13 mouse cellular contexts compared by ENCODE assay signal in genomic region chr2:29385405-29385804, GRCm38 (mm10). TPM values are rescaled to one million over a fixed set of nuclear protein-coding genes. Genes with fewer than 3 reads are reported as not detected.
DNase-seq lines count a peak whose midpoint lies in the region; ATAC-seq and TF ChIP-seq lines count a peak whose summit lies in the region.
"Had no signal": no experiment of that assay in that cellular context is flagged by ENCODE, and none has a peak within 500 bp of the region (broad histone marks: within the 10 kb centered on the region; RNA-seq: fewer than 3 reads in every experiment).

No protein-coding gene starts in this region.

- H3K36me3 ChIP-seq in forebrain, embryonic 12.5 days (replicated peaks) = no peaks in the 10 kb centered on the region
- H3K36me3 ChIP-seq in midbrain, postnatal 0 days (ENCODE audit: insufficient read depth, low read length) = no peaks in the 10 kb centered on the region
- no peaks in the 10 kb centered on the region for H3K36me3 ChIP-seq in liver, embryonic 12.5 days
- H3K36me3 ChIP-seq: liver, embryonic 15.5 days; neural tube, embryonic 12.5 days; stomach, embryonic 15.5 days had no signal

- peak; percentile 45 for TF ChIP-seq CTCF in midbrain, postnatal 0 days (IDR thresholded peaks at IDR 0.05)

- no peak overlapping the region for H3K4me2 ChIP-seq in forebrain, embryonic 12.5 days
- no peak overlapping the region for H3K4me2 ChIP-seq in midbrain, postnatal 0 days (ENCODE audit: low read depth, low read length, poor library complexity, severe bottlenecking)
- H3K4me2 ChIP-seq in liver, embryonic 12.5 days = no peak overlapping the region
- H3K4me2 ChIP-seq: liver, embryonic 15.5 days; neural tube, embryonic 12.5 days; stomach, embryonic 15.5 days had no signal

- ATAC-seq in forebrain, embryonic 12.5 days (ENCODE audit: low FRiP score) = peak; percentile 64; the same call in 1 of the 2 replicates
- ATAC-seq in midbrain, postnatal 0 days (ENCODE audit: low FRiP score) = no peak
- no peak for ATAC-seq in liver, embryonic 12.5 days

- WGBS in forebrain, embryonic 12.5 days = 29% methylated on average over 10 of the region's 10 CpGs
- WGBS in midbrain, postnatal 0 days = 36% methylated on average over 10 of the region's 10 CpGs
- 73% methylated on average over 10 of the region's 10 CpGs for WGBS in liver, embryonic 12.5 days (ENCODE audit: insufficient replicate concordance)

- no peaks in the 10 kb centered on the region for H3K9me3 ChIP-seq in forebrain, embryonic 12.5 days
- no peaks in the 10 kb centered on the region for H3K9me3 ChIP-seq in midbrain, postnatal 0 days (ENCODE audit: low read length)
- no peaks in the 10 kb centered on the region for H3K9me3 ChIP-seq in liver, embryonic 12.5 days (replicated peaks)
- H3K9me3 ChIP-seq: liver, embryonic 15.5 days; neural tube, embryonic 12.5 days; stomach, embryonic 15.5 days had no signal

- peaks cover 35% of the 10 kb centered on the region for H3K4me1 ChIP-seq in forebrain, embryonic 12.5 days
- H3K4me1 ChIP-seq in midbrain, postnatal 0 days (ENCODE audit: insufficient read depth, low read length) = peaks cover 2% of the 10 kb centered on the region; the same call in 1 of the 2 replicates
- H3K4me1 ChIP-seq in liver, embryonic 12.5 days = 0 out of 2 replicates have a peak, but pooled peaks cover 3% of the 10 kb centered on the region
- H3K4me1 ChIP-seq: liver, embryonic 15.5 days; stomach, embryonic 15.5 days had no signal

- H3K27ac ChIP-seq in forebrain, embryonic 12.5 days = peak overlapping the region; percentile 79
- no peak overlapping the region for H3K27ac ChIP-seq in midbrain, postnatal 0 days (ENCODE audit: low read depth, low read length)
- no peak overlapping the region for H3K27ac ChIP-seq in liver, embryonic 12.5 days
- H3K27ac ChIP-seq: liver, embryonic 15.5 days; neural tube, embryonic 12.5 days; stomach, embryonic 15.5 days had no signal

- peak; percentile 18 to 44 for DNase-seq in left cerebral cortex, adult 18-20 months (ENCODE audit: low spot score in 2 of 2)
- DNase-seq in left cerebral cortex, adult 11 months (ENCODE audit: low spot score) = no peak
- peak; percentile 23 for DNase-seq in cerebellum, adult 8-10 months
- DNase-seq in midbrain, postnatal 0 days (ENCODE audit: low spot score) = peak; percentile 32
- no peak for DNase-seq in layer of hippocampus, postnatal 14 days (ENCODE audit: low spot score in 2 of 2)
- DNase-seq: adrenal gland, postnatal 10 days; kidney, adult 18-20 months had no signal

- H3K4me3 ChIP-seq in forebrain, embryonic 12.5 days (replicated peaks) = no peak overlapping the region
- no peak overlapping the region for H3K4me3 ChIP-seq in midbrain, postnatal 0 days (ENCODE audit: low read depth, low read length)
- no peak overlapping the region for H3K4me3 ChIP-seq in liver, embryonic 12.5 days
- H3K4me3 ChIP-seq: erythroblast, embryonic 14.5 days; liver, embryonic 15.5 days; neural tube, embryonic 12.5 days; stomach, embryonic 15.5 days had no signal

- H3K27me3 ChIP-seq in forebrain, embryonic 12.5 days = no peaks in the 10 kb centered on the region
- no peaks in the 10 kb centered on the region for H3K27me3 ChIP-seq in midbrain, postnatal 0 days (ENCODE audit: insufficient read depth, low read length)
- H3K27me3 ChIP-seq in liver, embryonic 12.5 days (replicated peaks) = no peaks in the 10 kb centered on the region
- H3K27me3 ChIP-seq: liver, embryonic 15.5 days; stomach, embryonic 15.5 days had no signal

- H3K9ac ChIP-seq in forebrain, embryonic 12.5 days = no peak overlapping the region
- H3K9ac ChIP-seq in midbrain, postnatal 0 days (replicated peaks; ENCODE audit: low read length, poor library complexity, severe bottlenecking) = no peak overlapping the region
- no peak overlapping the region for H3K9ac ChIP-seq in liver, embryonic 12.5 days
- H3K9ac ChIP-seq: liver, embryonic 15.5 days; neural tube, embryonic 12.5 days; stomach, embryonic 15.5 days had no signal

RNA-seq across cellular contexts. Expression of gene Med27, which starts 38.8 kb away (rescaled TPM):
- total RNA-seq in left cerebral cortex, adult 18-20 months (2021) = 10 to 100 TPM; 35.8 to 39.6 TPM
- polyA plus RNA-seq in forebrain, embryonic 12.5 days (2016; fragmentation: Nextera tagmentation; extraction: Ambion mirVana) = 68.9 and 77.0 TPM in 2 replicates
- 54.7 and 65.0 TPM in 2 replicates for total RNA-seq in midbrain, postnatal 0 days (2014; rRNA removed)
- polyA plus RNA-seq in midbrain, postnatal 0 days (2015; fragmentation: Nextera tagmentation; extraction: Ambion mirVana) = 58.0 and 60.4 TPM in 2 replicates
- 28.9 and 30.9 TPM in 2 replicates for polyA plus RNA-seq in liver, embryonic 12.5 days (2016; fragmentation: Nextera tagmentation; extraction: Ambion mirVana)
- 10 to 100 TPM; 41.5 to 42.0 TPM for total RNA-seq in layer of hippocampus, postnatal 14 days (2021)

Comparison
In these comparisons a context has a peak if more than half of its experiments do, and no peak if none do; other contexts are left out.
1. DNase-seq: peak in left cerebral cortex, adult 18-20 months (2 of 2), cerebellum, adult 8-10 months (single experiment) and midbrain, postnatal 0 days (single experiment); none in left cerebral cortex, adult 11 months (single experiment) and layer of hippocampus, postnatal 14 days (0 of 2).